Mouse (Mus musculus): ENCODE measurements around the gene Timd2. TPM values are rescaled to one million over a fixed set of nuclear protein-coding genes. Genes with fewer than 3 reads are reported as not detected.
"Not testable (repeated sequence)": the region's sequence is repeated elsewhere in the genome, so short reads cannot be mapped to it uniquely, and the experiment has no call there.

The Timd2 gene
- polyA plus RNA-seq, 1 experiment = 6.8 TPM

DNA sequence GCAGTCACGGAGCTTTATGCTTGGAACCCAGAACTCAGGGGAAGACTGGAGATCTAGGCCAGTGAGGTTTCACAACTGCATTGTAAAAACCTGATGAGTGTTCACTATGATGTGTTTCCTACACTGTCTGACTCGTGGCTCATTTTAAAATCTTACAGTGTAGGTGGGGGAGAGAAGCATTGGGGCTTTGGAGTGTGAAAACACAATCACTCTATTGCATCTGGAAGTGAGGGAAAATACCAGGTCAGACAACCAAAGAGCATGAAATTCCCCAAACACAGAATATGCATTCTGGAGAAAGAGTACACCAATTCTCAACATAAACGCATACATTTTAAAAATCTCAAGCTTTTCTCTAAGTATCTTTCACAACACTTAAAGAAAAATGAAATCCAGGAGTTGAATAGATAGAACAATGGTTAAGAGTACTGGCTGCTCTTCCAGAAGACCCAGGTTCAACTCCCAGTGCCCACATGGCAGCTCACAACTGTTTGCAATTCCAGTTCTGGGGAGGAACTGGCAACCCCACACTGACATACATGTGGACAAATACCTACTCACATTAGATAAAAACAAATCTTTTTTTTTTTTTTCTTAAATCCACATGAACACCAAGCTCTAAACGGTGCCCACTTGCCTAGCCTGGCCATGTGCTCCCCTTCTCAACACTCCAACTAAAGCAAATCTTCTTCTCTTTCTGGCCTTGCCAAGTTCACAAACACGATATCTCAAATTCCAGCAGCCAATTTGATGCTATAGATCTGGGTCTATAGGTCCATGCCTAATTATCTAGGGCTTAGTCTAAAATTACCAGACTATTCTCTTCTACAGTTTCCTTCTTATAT is 9.2 kb downstream of the Timd2 start:
- DNase-seq = no peak
- H3K36me3 ChIP-seq (ENCODE audit: control insufficient read depth, insufficient read depth, low read length) = no peaks in the 10 kb centered on the region
- H3K27me3 ChIP-seq (ENCODE audit: control insufficient read depth, insufficient read depth, low read length) = no peaks in the 10 kb centered on the region
- TF ChIP-seq CTCF (IDR thresholded peaks at IDR 0.05; ENCODE audit: borderline replicate concordance, control insufficient read depth, extremely low read depth, insufficient read depth, low read length, poor library complexity) = no peak
- TF ChIP-seq POLR2A (IDR thresholded peaks at IDR 0.05; ENCODE audit: control insufficient read depth, extremely low read depth, insufficient read depth, low read length, poor library complexity) = no peak
- H3K27ac ChIP-seq (ENCODE audit: control insufficient read depth, insufficient read depth, low read length) = no peak overlapping the region
- no peaks in the 10 kb centered on the region for H3K4me1 ChIP-seq (replicated peaks; ENCODE audit: control insufficient read depth, insufficient read depth, low read length)
- WGBS = 87% methylated on average over 5 of the region's 5 CpGs
- no peak overlapping the region for H3K4me3 ChIP-seq (ENCODE audit: control insufficient read depth, insufficient read depth, low read length)

DNA sequence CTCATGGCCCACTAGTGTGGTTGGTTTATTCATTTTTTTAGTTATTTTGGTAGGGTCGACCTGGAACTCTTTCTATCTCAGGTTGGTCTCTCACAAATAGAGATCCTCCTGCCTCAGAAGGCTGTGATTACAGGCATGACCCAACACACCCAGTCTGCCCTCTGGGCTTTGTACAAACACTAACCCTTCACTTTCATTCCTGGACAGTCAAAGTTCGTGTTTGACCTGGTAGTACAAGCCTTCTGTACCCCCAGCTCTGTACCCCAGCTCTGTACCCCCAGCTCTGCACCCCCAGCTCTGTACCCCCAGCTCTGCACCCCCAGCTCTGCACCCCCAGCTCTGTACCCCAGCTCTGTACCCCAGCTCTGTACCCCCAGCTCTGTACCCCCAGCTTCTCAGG is 11.0 kb downstream of the Timd2 start:
- not testable (repeated sequence) for H3K4me3 ChIP-seq (ENCODE audit: control insufficient read depth, insufficient read depth, low read length); H3K27me3 ChIP-seq (ENCODE audit: control insufficient read depth, insufficient read depth, low read length); H3K27ac ChIP-seq (ENCODE audit: control insufficient read depth, insufficient read depth, low read length); H3K4me1 ChIP-seq (replicated peaks; ENCODE audit: control insufficient read depth, insufficient read depth, low read length); H3K36me3 ChIP-seq (ENCODE audit: control insufficient read depth, insufficient read depth, low read length); DNase-seq
- WGBS = 62% methylated on average over 2 of the region's 2 CpGs

DNA sequence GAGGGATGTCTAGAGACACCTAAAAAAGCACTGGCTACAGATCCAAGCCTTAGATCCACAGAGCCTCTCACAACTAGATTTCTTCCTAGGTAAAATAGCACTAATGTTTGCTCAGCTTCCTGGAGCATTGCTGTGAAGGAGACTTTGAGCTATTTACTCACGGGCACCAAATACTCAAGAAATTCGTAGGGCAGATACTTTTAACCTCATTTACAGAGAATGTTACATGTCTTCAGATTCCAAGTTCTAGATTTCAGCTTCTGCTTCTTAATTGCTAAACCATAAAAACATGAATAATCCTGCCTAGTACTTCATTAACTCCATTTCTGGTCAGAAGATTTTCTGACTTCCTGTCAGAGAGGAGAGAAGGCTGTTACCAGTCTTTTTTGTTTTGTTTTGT is 16.7 kb downstream of the Timd2 start:
- no peak for TF ChIP-seq CTCF (IDR thresholded peaks at IDR 0.05; ENCODE audit: borderline replicate concordance, control insufficient read depth, extremely low read depth, insufficient read depth, low read length, poor library complexity)
- no peak for TF ChIP-seq POLR2A (IDR thresholded peaks at IDR 0.05; ENCODE audit: control insufficient read depth, extremely low read depth, insufficient read depth, low read length, poor library complexity)
- H3K27ac ChIP-seq (ENCODE audit: control insufficient read depth, insufficient read depth, low read length) = no peak overlapping the region
- no peaks in the 10 kb centered on the region for H3K4me1 ChIP-seq (replicated peaks; ENCODE audit: control insufficient read depth, insufficient read depth, low read length)
- DNase-seq = no peak
- no peaks in the 10 kb centered on the region for H3K27me3 ChIP-seq (ENCODE audit: control insufficient read depth, insufficient read depth, low read length)
- no peaks in the 10 kb centered on the region for H3K36me3 ChIP-seq (ENCODE audit: control insufficient read depth, insufficient read depth, low read length)
- 87% methylated on average over 2 of the region's 2 CpGs for WGBS
- no peak overlapping the region for H3K4me3 ChIP-seq (ENCODE audit: control insufficient read depth, insufficient read depth, low read length)

DNA sequence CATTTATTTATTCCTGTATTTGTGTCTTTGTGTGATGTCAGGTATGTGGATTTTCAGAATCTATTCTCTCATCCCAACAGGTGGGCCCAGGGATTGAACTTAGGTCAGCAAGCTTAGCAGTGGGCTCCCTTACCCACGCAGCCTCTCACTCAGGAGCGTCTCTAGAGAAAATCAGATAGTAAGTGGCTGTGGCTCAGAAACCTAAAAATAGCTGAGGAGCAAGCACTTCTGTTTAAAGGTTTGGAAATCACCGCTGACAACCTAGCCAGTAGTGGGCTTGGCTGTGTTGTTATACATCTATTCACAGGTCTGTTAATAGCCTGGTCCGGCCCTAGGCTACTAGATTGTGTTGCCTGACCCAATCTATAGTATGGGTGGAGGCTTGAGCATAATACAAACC is 23.1 kb downstream of the Timd2 start:
- H3K36me3 ChIP-seq (ENCODE audit: control insufficient read depth, insufficient read depth, low read length) = no peaks in the 10 kb centered on the region
- no peaks in the 10 kb centered on the region for H3K4me1 ChIP-seq (replicated peaks; ENCODE audit: control insufficient read depth, insufficient read depth, low read length)
- TF ChIP-seq CTCF (IDR thresholded peaks at IDR 0.05; ENCODE audit: borderline replicate concordance, control insufficient read depth, extremely low read depth, insufficient read depth, low read length, poor library complexity) (no peak), POLR2A (IDR thresholded peaks at IDR 0.05; ENCODE audit: control insufficient read depth, extremely low read depth, insufficient read depth, low read length, poor library complexity) (no peak)
- no peak overlapping the region for H3K4me3 ChIP-seq (ENCODE audit: control insufficient read depth, insufficient read depth, low read length)
- no peak for DNase-seq
- WGBS = 75% methylated on average over 4 of the region's 4 CpGs
- no peaks in the 10 kb centered on the region for H3K27me3 ChIP-seq (ENCODE audit: control insufficient read depth, insufficient read depth, low read length)
- no peak overlapping the region for H3K27ac ChIP-seq (ENCODE audit: control insufficient read depth, insufficient read depth, low read length)

DNA sequence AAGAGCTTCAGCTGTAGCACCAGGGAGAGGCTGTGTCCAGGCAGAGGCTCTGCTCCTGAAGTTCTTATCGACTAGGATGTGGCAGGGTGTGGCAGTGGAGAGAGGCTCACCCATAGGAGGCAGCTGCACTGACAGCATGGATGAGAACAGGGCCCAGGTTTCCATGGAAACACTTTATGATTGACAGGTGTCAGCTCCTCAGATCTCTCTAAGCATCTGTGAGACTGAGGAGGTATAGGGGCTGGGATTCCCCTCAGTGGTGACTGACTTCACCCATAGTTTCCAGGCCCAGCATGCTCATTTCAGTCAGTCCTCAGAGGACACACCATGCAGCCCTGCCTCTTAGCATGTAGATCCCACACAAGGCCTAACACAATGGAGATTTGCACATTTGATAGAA is 24.0 kb downstream of the Timd2 start:
- H3K4me1 ChIP-seq (replicated peaks; ENCODE audit: control insufficient read depth, insufficient read depth, low read length) = no peaks in the 10 kb centered on the region
- no peak overlapping the region for H3K27ac ChIP-seq (ENCODE audit: control insufficient read depth, insufficient read depth, low read length)
- WGBS = 90% methylated on average over 1 of the region's 1 CpGs
- H3K27me3 ChIP-seq (ENCODE audit: control insufficient read depth, insufficient read depth, low read length) = no peaks in the 10 kb centered on the region
- no peak overlapping the region for H3K4me3 ChIP-seq (ENCODE audit: control insufficient read depth, insufficient read depth, low read length)
- no peaks in the 10 kb centered on the region for H3K36me3 ChIP-seq (ENCODE audit: control insufficient read depth, insufficient read depth, low read length)
- TF ChIP-seq POLR2A (IDR thresholded peaks at IDR 0.05; ENCODE audit: control insufficient read depth, extremely low read depth, insufficient read depth, low read length, poor library complexity) (no peak), CTCF (IDR thresholded peaks at IDR 0.05; ENCODE audit: borderline replicate concordance, control insufficient read depth, extremely low read depth, insufficient read depth, low read length, poor library complexity) (no peak)
- no peak for DNase-seq

DNA sequence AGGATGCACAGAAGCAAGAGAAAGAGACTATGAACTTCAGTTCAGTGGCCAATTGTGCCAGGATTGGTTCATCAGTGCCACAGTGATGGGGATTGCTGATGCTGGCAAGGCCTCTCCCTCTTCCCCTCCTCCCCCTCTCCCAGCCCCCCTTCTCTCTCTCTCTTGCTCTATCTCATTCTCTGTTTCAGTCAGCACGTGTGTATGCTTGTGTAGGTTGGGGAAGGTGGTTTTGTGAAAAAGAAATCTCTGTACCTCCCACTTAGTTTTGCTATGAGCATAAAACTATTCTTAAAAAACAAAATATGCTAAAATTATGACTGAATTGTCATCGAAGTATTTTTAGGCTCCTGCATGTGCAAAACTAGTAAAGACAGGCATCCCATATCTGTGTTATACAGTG is 38.9 kb downstream of the Timd2 start:
- no peaks in the 10 kb centered on the region for H3K36me3 ChIP-seq (ENCODE audit: control insufficient read depth, insufficient read depth, low read length)
- whole genome bisulfite sequencing = 68% methylated on average over 2 of the region's 2 CpGs
- H3K27me3 ChIP-seq (ENCODE audit: control insufficient read depth, insufficient read depth, low read length) = no peaks in the 10 kb centered on the region
- TF ChIP-seq POLR2A (IDR thresholded peaks at IDR 0.05; ENCODE audit: control insufficient read depth, extremely low read depth, insufficient read depth, low read length, poor library complexity) = no peak
- no peak for TF ChIP-seq CTCF (IDR thresholded peaks at IDR 0.05; ENCODE audit: borderline replicate concordance, control insufficient read depth, extremely low read depth, insufficient read depth, low read length, poor library complexity)
- no peaks in the 10 kb centered on the region for H3K4me1 ChIP-seq (replicated peaks; ENCODE audit: control insufficient read depth, insufficient read depth, low read length)
- H3K4me3 ChIP-seq (ENCODE audit: control insufficient read depth, insufficient read depth, low read length) = no peak overlapping the region
- no peak overlapping the region for H3K27ac ChIP-seq (ENCODE audit: control insufficient read depth, insufficient read depth, low read length)
- DNase-seq = no peak

DNA sequence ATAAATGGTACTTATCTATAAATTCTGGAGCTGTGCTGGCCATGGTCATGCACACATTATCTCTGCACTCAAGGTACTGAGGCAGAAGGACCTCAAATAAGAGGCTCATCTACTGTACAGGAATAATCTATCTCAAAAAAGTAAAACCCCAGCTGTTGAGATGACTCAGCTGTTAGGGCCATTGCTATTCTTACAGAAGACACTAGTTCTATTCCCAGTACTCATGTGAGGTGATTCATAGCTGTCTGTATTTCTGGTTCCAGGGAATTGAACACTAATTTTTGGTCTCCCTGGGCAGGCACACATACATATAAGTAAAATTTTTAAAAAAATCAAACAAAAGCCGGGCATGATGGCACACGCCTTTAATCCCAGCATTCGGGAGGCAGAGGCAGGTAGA is 39.8 kb downstream of the Timd2 start:
- no peaks in the 10 kb centered on the region for H3K4me1 ChIP-seq (replicated peaks; ENCODE audit: control insufficient read depth, insufficient read depth, low read length)
- no peak for TF ChIP-seq CTCF (IDR thresholded peaks at IDR 0.05; ENCODE audit: borderline replicate concordance, control insufficient read depth, extremely low read depth, insufficient read depth, low read length, poor library complexity)
- TF ChIP-seq POLR2A (IDR thresholded peaks at IDR 0.05; ENCODE audit: control insufficient read depth, extremely low read depth, insufficient read depth, low read length, poor library complexity) = no peak
- no peak overlapping the region for H3K4me3 ChIP-seq (ENCODE audit: control insufficient read depth, insufficient read depth, low read length)
- no peaks in the 10 kb centered on the region for H3K36me3 ChIP-seq (ENCODE audit: control insufficient read depth, insufficient read depth, low read length)
- WGBS = 98% methylated on average over 3 of the region's 3 CpGs
- no peak for DNase-seq
- H3K27ac ChIP-seq (ENCODE audit: control insufficient read depth, insufficient read depth, low read length) = no peak overlapping the region
- no peaks in the 10 kb centered on the region for H3K27me3 ChIP-seq (ENCODE audit: control insufficient read depth, insufficient read depth, low read length)
